Mouse (Mus musculus) naive thymus-derived CD4-positive, alpha-beta T cell, adult 5 months (primary cell): Measurements from ENCODE around the gene Tmem179b. TPM values are rescaled to one million over a fixed set of nuclear protein-coding genes. Genes with fewer than 3 reads are reported as not detected.

Source experiments
- polyA plus RNA-seq: library from polyadenylated mRNA; unstranded; fragments of 100-300 nt; shearing (Covaris generic); gene quantifications from one replicate; pipeline ENCODE4 v1.2.1, GENCODE M21; 2017

Tmem179b gene
- polyA plus RNA-seq, 1 experiment from 2014 or later: 150 TPM

Other genes with a start within 250 kb of the Tmem179b start
- gene Slc22a8, start 183.2 kb downstream of the Tmem179b start, polyA plus RNA-seq: 0.10 TPM
- not detected for gene Slc22a6, start 156.4 kb downstream of the Tmem179b start, polyA plus RNA-seq
- gene Chrm1, start 110.7 kb downstream of the Tmem179b start, polyA plus RNA-seq: not detected
- 240 TPM for gene Slc3a2, start 51.1 kb downstream of the Tmem179b start, polyA plus RNA-seq
- 121 TPM for gene Wdr74, start 38.6 kb downstream of the Tmem179b start, polyA plus RNA-seq
- gene 1700092M07Rik, start 33.7 kb downstream of the Tmem179b start, polyA plus RNA-seq: 0.87 TPM
- 294 TPM for gene Stx5a, start 33.1 kb downstream of the Tmem179b start, polyA plus RNA-seq
- gene Nxf1, start 17.4 kb downstream of the Tmem179b start, polyA plus RNA-seq: 453 TPM
- gene Tmem223, start 3.5 kb downstream of the Tmem179b start, polyA plus RNA-seq: 38.8 TPM
- 9.4 TPM for gene Taf6l, start 11.9 kb upstream of the Tmem179b start, polyA plus RNA-seq
- 86.1 TPM for gene Polr2g, start 24.1 kb upstream of the Tmem179b start, polyA plus RNA-seq
- 0.57 TPM for gene Zbtb3, start 28.1 kb upstream of the Tmem179b start, polyA plus RNA-seq
- gene Ttc9c, start 44.9 kb upstream of the Tmem179b start, polyA plus RNA-seq: 25.8 TPM
- gene Hnrnpul2, start 45.5 kb upstream of the Tmem179b start, polyA plus RNA-seq: 13.8 TPM
- gene AC129217.1, start 55.3 kb upstream of the Tmem179b start, polyA plus RNA-seq: not detected
- 59.1 TPM for gene Bscl2, start 63.0 kb upstream of the Tmem179b start, polyA plus RNA-seq
- gene Gng3, start 64.7 kb upstream of the Tmem179b start, polyA plus RNA-seq: not detected
- gene Lrrn4cl, start 76.3 kb upstream of the Tmem179b start, polyA plus RNA-seq: not detected
- gene Ubxn1, start 97.0 kb upstream of the Tmem179b start, polyA plus RNA-seq: 149 TPM
- gene Uqcc3, start 106.5 kb upstream of the Tmem179b start, polyA plus RNA-seq: 44.5 TPM
- gene Lbhd1, start 109.3 kb upstream of the Tmem179b start, polyA plus RNA-seq: 34.3 TPM
- gene Gm49403, start 109.5 kb upstream of the Tmem179b start, polyA plus RNA-seq: not detected
- 22.7 TPM for gene 1810009A15Rik, start 114.4 kb upstream of the Tmem179b start, polyA plus RNA-seq
- gene Gm49416, start 114.5 kb upstream of the Tmem179b start, polyA plus RNA-seq: not detected
- 35.9 TPM for gene Ints5, start 118.5 kb upstream of the Tmem179b start, polyA plus RNA-seq
- 100 TPM for gene Ganab, start 123.6 kb upstream of the Tmem179b start, polyA plus RNA-seq
- 32.9 TPM for gene B3gat3, start 145.9 kb upstream of the Tmem179b start, polyA plus RNA-seq
- gene Rom1, start 154.9 kb upstream of the Tmem179b start, polyA plus RNA-seq: 2.0 TPM
- gene Eml3, start 155.1 kb upstream of the Tmem179b start, polyA plus RNA-seq: 57.6 TPM
- gene Mta2, start 167.4 kb upstream of the Tmem179b start, polyA plus RNA-seq: 257 TPM
- gene Tut1, start 179.4 kb upstream of the Tmem179b start, polyA plus RNA-seq: 47.6 TPM
- 375 TPM for gene Eef1g, start 192.6 kb upstream of the Tmem179b start, polyA plus RNA-seq
- 8.7 TPM for gene Ahnak, start 214.8 kb upstream of the Tmem179b start, polyA plus RNA-seq